Mouse (Mus musculus) 416B (cell line): ENCODE results near the gene Cpne1.
A peak's percentile ranks its signal among the peaks of the same experiment; 100 is the strongest.
"Not testable (repeated sequence)": the region's sequence is repeated elsewhere in the genome, so short reads cannot be mapped to it uniquely, and the experiment has no call there.

Source experiments
- DNase-seq: peaks from one replicate; pipeline ENCODE4 v3.0.0; 2011; ENCODE audit warnings: low read depth

Gene Cpne1

DNA sequence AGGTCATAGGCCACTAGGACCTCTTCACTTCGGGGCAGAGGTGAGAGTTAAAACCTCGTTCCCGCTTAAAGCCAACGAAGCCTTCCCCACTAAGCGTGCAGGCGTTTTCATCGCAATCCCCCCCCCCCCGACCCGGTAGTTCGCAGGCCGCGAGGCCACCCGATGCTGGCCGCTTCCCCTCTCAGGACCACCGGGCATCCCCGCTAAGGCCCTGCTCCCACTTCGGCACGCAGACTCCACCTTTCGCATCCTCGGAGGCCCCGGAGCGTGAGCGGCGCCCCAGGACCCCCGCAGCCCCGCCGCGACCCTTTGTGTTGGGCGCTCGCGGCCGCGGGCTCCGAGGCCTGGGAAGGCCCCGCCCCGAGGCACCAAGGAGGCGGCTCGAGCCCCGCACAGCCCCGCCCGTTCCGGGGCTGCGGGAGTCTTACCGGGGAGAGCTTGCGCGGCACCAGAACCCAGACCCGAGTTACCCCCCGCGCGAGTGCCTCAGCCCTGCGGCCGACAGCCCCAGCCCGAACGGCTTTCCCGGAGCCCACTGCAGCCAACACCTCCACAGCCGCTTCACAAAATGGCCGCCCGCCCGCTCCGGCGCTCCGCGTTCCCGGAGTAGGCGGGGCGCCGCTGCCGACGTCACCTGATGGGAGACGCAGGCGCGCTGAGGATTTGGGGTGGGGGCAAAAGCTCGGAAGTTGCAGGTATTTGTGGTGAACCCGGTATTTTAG lies at the start of gene Cpne1, which contains the start of gene Rbm12:
Gene Cpne1, minus strand, starts transcription at position 608 of the 722 bp plus-strand sequence.
Gene Rbm12, minus strand, starts transcription at position 621 of the 722 bp plus-strand sequence.
- DNase-seq, result peak; percentile 90

GRCm38 (mm10) chr2:156151538-156151937 lies 39.8 kb upstream of the Cpne1 start:
- peak; percentile 52 for DNase-seq

GRCm38 (mm10) chr2:156147316-156147915 lies 35.7 kb upstream of the Cpne1 start:
- no peak for DNase-seq

DNA sequence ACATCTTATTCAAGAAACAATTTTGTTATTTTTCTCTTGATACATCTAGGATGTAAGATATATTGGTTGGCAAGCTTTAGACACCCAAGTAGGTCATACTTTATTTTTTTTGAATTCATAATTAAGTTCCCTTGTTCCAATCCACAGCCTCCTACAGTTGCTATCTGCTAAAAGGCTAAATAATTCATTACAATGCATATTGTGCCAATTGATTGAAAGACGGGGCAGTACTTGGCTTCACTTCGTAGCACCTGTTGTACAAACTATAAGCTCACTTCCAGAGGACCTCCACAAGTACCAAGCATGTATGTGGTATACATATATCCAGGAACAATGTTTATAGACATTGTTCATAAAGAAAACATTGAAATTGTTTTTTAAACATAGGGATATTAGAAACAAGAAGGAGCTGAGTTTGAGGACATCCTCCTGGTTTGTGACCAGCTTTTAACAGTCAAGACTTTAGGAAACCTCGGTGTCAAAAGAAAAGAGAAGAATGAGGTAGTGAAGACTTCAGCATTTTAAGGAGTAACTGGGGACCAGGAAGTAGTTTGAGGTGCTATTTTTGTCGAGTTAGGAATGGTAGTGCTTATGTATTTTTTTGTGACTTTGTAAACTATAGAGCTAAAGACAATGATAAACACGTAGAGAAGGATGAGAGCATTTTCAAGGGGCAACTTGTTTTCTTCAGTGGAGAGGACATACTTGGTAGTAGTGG lies 34.7 kb upstream of the Cpne1 start:
- DNase-seq, result peak; percentile 37

- DNase-seq, result peak; percentile 41
Measured at GRCm38 (mm10) chr2:156145486-156146130, 33.8 kb upstream of the Cpne1 start.

- DNase-seq, result peak; percentile 95
Measured at GRCm38 (mm10) chr2:156143953-156144724, 32.4 kb upstream of the Cpne1 start, which contains the start of the genes Romo1 and Nfs1. Gene Romo1, plus strand, starts transcription at chr2:156144039. Gene Nfs1, minus strand, starts transcription at chr2:156144186.

GRCm38 (mm10) chr2:156143367-156143766 lies 31.6 kb upstream of the Cpne1 start:
- DNase-seq, result no peak

GRCm38 (mm10) chr2:156142820-156143219 lies 31.1 kb upstream of the Cpne1 start:
- DNase-seq, result no peak

DNA sequence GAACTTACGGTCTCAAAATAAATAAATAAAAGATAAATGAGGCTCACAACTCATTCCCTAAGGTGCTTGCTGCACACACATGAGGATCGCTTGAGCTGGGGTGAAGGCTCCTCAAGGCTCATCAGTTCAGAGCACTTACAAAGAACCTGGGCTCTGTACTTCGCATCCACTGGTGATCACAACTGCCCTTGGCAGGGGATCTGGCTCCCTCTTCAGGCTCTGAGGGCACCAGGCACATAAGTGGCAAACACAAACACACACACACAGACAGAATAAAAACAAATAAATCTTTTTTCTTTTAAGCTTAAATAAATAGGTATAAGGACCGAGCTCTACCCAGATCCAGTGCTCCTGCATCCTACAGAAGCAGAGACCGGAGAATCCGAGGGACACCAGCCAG lies 23.9 kb upstream of the Cpne1 start:
- DNase-seq, result peak; percentile 50

GRCm38 (mm10) chr2:156134161-156134560 lies 22.4 kb upstream of the Cpne1 start:
- no peak for DNase-seq

DNA sequence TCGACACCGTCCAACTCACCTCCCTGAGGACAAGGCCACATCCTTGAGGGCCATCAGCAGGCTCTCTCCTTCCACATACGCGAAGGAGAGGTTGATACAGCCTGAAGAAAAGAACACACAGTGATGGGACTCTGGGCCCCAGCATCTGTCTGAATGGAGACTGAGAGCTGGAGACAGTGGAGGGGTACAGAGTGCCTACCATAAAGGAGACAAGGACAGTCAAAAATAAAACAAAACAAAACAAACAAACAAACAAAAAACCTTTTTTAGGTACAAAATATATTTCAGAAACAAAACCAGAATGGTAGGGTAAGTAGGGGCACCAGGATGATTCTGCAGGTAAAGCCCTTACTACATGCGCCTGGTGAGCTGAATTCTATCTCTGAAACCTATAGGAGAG lies 15.2 kb upstream of the Cpne1 start, which contains the start of gene Gm28036:
Gene Gm28036, minus strand, starts transcription at position 101 of the 400 bp plus-strand sequence.
- DNase-seq, result no peak

- no peak for DNase-seq
Measured at GRCm38 (mm10) chr2:156123731-156124130, 12.0 kb upstream of the Cpne1 start.

DNA sequence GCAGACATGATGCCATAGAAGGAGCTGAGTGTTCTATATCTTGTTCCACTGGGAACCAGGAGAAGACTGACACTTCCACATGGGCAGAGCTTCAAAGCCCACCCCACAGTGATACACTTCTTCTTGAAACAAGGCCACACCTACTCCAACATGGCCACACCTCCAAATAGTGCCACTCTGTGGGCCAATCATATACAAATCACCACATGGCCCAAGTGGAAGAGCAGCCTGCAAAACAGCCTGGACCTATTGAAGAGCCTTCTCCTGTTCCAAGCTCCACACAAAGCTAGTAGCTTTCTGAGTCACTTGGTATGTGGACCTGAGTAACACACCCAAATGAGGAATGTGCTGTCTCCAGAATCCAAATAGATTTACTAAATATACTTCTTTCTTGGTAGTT lies 7.8 kb upstream of the Cpne1 start:
- no peak for DNase-seq

- DNase-seq, result not testable (repeated sequence)
Measured at GRCm38 (mm10) chr2:156112080-156112423, 287 bp upstream of the Cpne1 start.

DNA sequence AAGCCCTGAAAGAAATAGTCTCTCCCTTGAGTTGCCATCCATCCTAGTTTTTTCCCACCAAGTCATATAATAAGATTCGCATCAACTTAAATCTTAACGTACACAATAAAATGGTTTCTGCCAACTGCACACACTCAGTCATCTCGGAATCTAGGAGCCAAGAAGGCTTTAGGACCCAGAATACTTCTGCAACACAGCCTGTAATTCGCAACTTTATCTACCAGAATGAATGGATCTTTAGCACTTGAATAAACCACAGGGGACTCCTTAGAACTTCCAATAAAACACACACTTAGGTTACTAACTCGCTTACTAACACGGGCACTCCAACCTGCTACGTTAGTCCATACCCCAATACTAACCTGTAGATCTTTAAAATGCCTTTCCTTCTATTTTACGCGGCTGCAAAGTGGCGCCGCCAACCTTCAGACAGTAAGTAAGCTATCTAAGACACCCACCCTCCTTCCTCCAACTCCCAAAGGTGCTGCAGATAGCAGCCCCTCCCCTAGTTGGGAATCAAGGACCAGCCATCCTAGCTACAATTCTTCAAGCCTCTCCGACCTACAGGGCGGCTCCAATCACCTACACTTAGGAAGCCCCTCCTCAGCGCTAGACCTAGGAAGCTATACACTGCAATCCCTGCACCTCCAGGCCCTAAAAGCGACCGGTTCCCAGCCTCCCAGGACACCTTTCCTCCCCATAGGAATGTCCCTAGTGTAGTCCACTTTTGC lies 973 bp downstream of the Cpne1 start:
- DNase-seq, result peak; percentile 67

DNA sequence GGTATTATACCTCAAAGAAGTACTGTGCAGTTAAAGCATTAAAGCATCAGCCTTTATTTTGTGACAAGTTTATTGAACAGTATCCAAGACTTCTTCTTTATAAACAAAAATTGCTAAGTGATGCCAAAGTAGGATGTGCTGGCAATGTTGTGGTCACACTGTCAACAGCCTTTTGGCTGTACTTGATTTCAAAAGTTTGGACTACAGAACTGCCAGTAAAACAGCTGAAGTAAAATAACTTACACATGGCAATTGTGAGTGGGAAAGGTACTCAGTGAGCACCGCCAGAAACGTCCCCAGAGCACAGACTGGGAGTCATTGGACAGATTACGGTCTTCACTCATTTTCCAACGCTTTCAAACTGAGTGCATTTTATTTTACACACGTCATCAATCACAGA lies 19.8 kb downstream of the Cpne1 start:
- DNase-seq, result no peak

- no peak for DNase-seq
Measured at GRCm38 (mm10) chr2:156089799-156090198, 22.0 kb downstream of the Cpne1 start.

DNA sequence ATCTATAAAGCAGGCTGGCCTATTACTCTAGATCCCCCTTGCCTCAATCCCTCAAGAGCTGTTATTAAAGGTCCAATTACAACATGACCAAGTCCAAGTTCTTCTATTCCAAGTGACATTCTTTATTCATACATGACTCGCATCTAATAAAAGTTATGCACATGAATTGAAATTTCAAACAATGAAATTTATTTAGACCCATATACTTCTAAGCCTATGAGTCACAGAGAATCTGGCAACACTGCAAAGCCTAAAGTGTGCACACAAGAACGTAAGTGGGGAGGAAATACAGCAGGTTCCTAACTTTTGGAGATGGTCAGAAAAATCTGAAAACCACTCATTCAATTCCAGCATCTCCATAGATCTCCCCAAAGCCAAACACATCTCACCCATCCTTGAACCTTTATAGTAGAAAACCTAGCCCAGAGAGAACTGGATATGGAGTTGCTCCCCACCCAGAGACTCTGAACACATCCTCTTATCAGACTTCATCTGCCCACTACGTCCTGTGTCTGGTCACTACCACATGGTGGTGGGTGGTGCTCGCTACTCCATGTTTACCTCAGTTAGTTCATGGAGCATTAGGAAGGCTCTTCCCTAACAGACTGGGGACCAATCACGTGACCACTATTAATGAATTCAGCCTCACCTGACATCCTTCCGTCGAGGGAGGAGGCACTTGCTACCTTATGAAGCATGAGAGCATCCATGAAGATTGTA lies 24.2 kb downstream of the Cpne1 start:
- peak; percentile 54 for DNase-seq

GRCm38 (mm10) chr2:156084541-156084940 lies 27.2 kb downstream of the Cpne1 start:
- DNase-seq, result peak; percentile 25

- no peak for DNase-seq
Measured at GRCm38 (mm10) chr2:156080391-156080790, 31.4 kb downstream of the Cpne1 start.
